Mouse (Mus musculus) adrenal gland, postnatal 36 days (tissue): ENCODE results near the gene Sh3gl2. TPM values are rescaled to one million over a fixed set of nuclear protein-coding genes. Genes with fewer than 3 reads are reported as not detected.

Source experiments
- DNase-seq, 2 experiments: peaks; one replicate each; pipeline ENCODE4 v3.0.0; 2021; ENCODE audit warnings: mixed read lengths in 1 of 2
- total RNA-seq, 2 experiments: library from RNA; stranded (reverse); gene quantifications; 2 replicates each; pipeline ENCODE4 v1.2.3; 2021

Sh3gl2 gene
- total RNA-seq, 2 experiments from 2014 or later, result 24.0 to 37.6 TPM

DNA sequence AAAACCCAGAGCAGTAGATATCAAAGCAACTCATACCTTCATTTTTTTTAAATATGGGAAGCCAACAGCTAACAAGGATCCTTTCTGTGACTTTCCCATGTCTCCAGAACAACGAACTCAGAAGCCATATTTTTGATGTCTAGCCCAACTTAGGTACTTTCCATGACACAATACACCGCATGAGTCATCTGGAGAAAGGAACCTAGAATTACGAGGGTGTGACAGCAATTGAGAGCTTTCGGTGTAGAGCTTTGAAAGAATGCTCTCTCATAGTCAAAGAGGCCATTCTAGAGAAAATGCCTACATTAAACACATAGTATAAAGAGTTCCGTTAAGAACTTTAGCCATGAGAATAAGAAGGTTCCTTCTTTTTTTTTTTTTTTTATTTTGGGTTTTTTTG lies 413.8 kb downstream of the Sh3gl2 start:
- no peak for DNase-seq

- DNase-seq, result no peak
Measured at GRCm38 (mm10) chr4:85619261-85619660, 414.3 kb downstream of the Sh3gl2 start.

- DNase-seq, result no peak
Measured at GRCm38 (mm10) chr4:85629381-85629780, 424.5 kb downstream of the Sh3gl2 start.

DNA sequence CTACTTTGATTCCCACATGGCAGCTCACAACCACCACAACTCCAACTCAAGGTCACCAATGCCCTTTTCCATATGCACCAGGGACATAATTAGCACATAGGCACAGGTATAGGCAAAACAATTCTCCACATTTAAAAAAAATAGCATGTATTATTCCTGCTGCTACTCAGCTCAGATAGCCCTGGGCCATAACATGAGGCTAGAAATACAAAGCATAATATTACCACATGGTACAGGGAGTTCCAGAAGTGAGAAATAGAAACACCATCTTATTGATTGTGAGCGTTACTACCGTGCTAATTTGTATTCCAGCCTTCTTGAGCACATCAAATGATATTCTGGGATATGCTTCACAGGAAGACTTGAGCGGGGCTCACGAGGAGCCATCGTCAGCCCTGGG lies 464.3 kb downstream of the Sh3gl2 start:
- DNase-seq, result no peak

- no peak for DNase-seq
Measured at GRCm38 (mm10) chr4:85669735-85670134, 464.8 kb downstream of the Sh3gl2 start.

DNA sequence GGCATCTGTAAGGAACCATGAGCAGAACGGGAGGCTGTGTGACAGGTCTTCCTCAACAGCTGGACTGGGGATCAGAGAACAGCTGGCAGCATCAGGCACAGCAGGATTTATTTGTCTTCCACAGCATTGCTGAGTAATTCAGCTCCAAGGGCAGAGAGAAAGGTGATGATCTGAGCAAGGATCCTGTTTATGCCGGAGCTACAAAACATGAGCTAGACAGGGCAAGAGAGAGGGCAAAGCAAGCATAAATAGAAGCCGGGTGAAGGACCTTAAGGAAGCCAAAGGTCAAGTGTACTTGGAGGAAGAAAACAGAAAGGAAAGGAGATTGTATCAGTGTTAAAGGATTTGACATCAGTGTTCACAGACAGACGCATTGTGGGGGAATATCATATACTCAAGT lies 467.4 kb downstream of the Sh3gl2 start:
- no peak for DNase-seq

DNA sequence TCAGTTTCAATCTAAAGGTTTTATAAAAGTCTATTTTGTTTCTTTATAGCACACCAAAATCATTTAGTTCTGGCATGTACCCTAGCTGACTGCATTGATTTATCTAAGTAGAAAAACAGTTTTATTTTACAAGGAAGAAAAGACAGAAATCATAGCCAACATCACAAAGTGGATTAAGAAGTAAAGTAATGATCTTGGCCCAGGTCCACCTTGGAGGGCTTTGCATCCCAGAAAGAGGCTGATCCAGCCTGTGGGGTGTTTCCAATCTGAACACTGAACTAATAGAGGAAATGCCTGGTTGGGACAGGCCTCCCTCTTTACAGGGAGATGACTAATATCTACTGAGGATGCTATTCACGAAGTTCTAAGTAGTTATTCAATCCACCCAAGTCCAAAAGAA lies 472.7 kb downstream of the Sh3gl2 start:
- DNase-seq, result no peak

GRCm38 (mm10) chr4:85686160-85686559 lies 481.2 kb downstream of the Sh3gl2 start:
- no peak for DNase-seq
